Mouse (Mus musculus) erythroblast, embryonic 14.5 days (primary cell): Measurements from ENCODE around the gene Gm3233. TPM values are rescaled to one million over a fixed set of nuclear protein-coding genes. Genes with fewer than 3 reads are reported as not detected.
"Not testable (repeated sequence)": the region's sequence is repeated elsewhere in the genome, so short reads cannot be mapped to it uniquely, and the experiment has no call there.

Experiments used
- H3K27me3 ChIP-seq: 2 replicates; pipeline ENCODE4 v1.6.1; 2012; ENCODE audit warnings: inconsistent platforms; ENCODE audit not compliant: control insufficient read depth
- H3K36me3 ChIP-seq: 2 replicates; pipeline ENCODE4 v1.6.1; 2012; ENCODE audit warnings: mild to moderate bottlenecking, inconsistent platforms; ENCODE audit not compliant: control insufficient read depth
- H3K4me1 ChIP-seq: 2 replicates; pipeline ENCODE4 v1.6.1; 2012; ENCODE audit warnings: inconsistent platforms; ENCODE audit not compliant: control insufficient read depth
- H3K4me3 ChIP-seq: replicated peaks from 2 replicates; pipeline ENCODE3; 2012; ENCODE audit warnings: moderate library complexity, mild to moderate bottlenecking, inconsistent platforms
- H3K9me3 ChIP-seq: 2 replicates; pipeline ENCODE4 v1.6.1; 2012; ENCODE audit warnings: low read length, inconsistent platforms, mixed read lengths; ENCODE audit not compliant: control insufficient read depth
- GATA1 ChIP-seq: IDR thresholded peaks from 2 replicates; pipeline ENCODE4 v1.6.1; 2012; ENCODE audit warnings: low read length, inconsistent platforms, mixed read lengths
- TAL1 ChIP-seq: IDR thresholded peaks from 3 replicates; pipeline ENCODE4 v1.6.1; 2012; ENCODE audit warnings: low read length, inconsistent platforms, mixed read lengths
- polyA plus RNA-seq: library from polyadenylated mRNA; stranded (reverse); fragments of >175 nt; gene quantifications from 2 replicates; pipeline ENCODE4 v1.2.3, GENCODE M21; 2012

The Gm3233 gene
- polyA plus RNA-seq = not detected in 2 replicates

- not testable (repeated sequence) for H3K4me3 ChIP-seq, H3K36me3 ChIP-seq, H3K27me3 ChIP-seq, H3K4me1 ChIP-seq, H3K9me3 ChIP-seq
Observed at GRCm38 (mm10) chr10:77759582-77759981, at the start of gene Gm3233. Gm3233 (minus strand) TSS chr10:77759682.

- no peaks in the 10 kb centered on the region for H3K36me3 ChIP-seq
- no peaks in the 10 kb centered on the region for H3K27me3 ChIP-seq
- no peaks in the 10 kb centered on the region; the same call in 1 of the 2 replicates for H3K9me3 ChIP-seq
- no peak for TF ChIP-seq TAL1
- TF ChIP-seq GATA1 = no peak
- H3K4me1 ChIP-seq = no peaks in the 10 kb centered on the region
- H3K4me3 ChIP-seq = no peak overlapping the region
Observed at GRCm38 (mm10) chr10:77804095-77804494, 44.6 kb upstream of the Gm3233 start.

- no peaks in the 10 kb centered on the region for H3K36me3 ChIP-seq
- TF ChIP-seq GATA1 = no peak
- TF ChIP-seq TAL1 = no peak
- no peaks in the 10 kb centered on the region for H3K9me3 ChIP-seq
- H3K4me1 ChIP-seq = no peaks in the 10 kb centered on the region
- no peaks in the 10 kb centered on the region for H3K27me3 ChIP-seq
- no peak within 1 kb of the TSS for H3K4me3 ChIP-seq
Observed at GRCm38 (mm10) chr10:77798921-77799508, 39.5 kb upstream of the Gm3233 start, which contains the start of gene Gm19668. Gm19668 (minus strand) TSS chr10:77799133.

- H3K9me3 ChIP-seq, H3K27me3 ChIP-seq, H3K4me3 ChIP-seq, H3K4me1 ChIP-seq, H3K36me3 ChIP-seq: not testable (repeated sequence)
Observed at GRCm38 (mm10) chr10:77798164-77798920, 38.9 kb upstream of the Gm3233 start.

- no peaks in the 10 kb centered on the region for H3K27me3 ChIP-seq
- H3K4me1 ChIP-seq = no peaks in the 10 kb centered on the region
- no peak overlapping the region for H3K4me3 ChIP-seq
- TF ChIP-seq TAL1 (no peak), GATA1 (no peak)
- no peaks in the 10 kb centered on the region for H3K36me3 ChIP-seq
- H3K9me3 ChIP-seq = no peaks in the 10 kb centered on the region
Observed at GRCm38 (mm10) chr10:77797677-77798076, 38.2 kb upstream of the Gm3233 start.

- Histone ChIP-seq H3K4me3 (no peak within 1 kb of the TSS), H3K36me3 (no peaks in the 10 kb centered on the region), H3K9me3 (no peaks in the 10 kb centered on the region), H3K4me1 (no peaks in the 10 kb centered on the region), H3K27me3 (no peaks in the 10 kb centered on the region)
- TF ChIP-seq TAL1 (no peak), GATA1 (no peak)
Observed at GRCm38 (mm10) chr10:77794976-77795375, 35.5 kb upstream of the Gm3233 start, which contains the start of gene Gm9639. Gm9639 (minus strand) TSS chr10:77795076.

GRCm38 (mm10) chr10:77788621-77789020, 29.1 kb upstream of the Gm3233 start:
- H3K27me3 ChIP-seq = no peaks in the 10 kb centered on the region
- no peaks in the 10 kb centered on the region for H3K36me3 ChIP-seq
- H3K4me1 ChIP-seq = no peaks in the 10 kb centered on the region
- no peak overlapping the region for H3K4me3 ChIP-seq
- no peaks in the 10 kb centered on the region for H3K9me3 ChIP-seq
- TF ChIP-seq TAL1 (no peak), GATA1 (no peak)

- not testable (repeated sequence) for H3K4me3 ChIP-seq, H3K9me3 ChIP-seq, H3K4me1 ChIP-seq, H3K27me3 ChIP-seq, H3K36me3 ChIP-seq
Observed at GRCm38 (mm10) chr10:77787876-77788275, 28.4 kb upstream of the Gm3233 start, which contains the start of gene Gm7137. Gm7137 (minus strand) TSS chr10:77788200.

GRCm38 (mm10) chr10:77783396-77783795, 23.9 kb upstream of the Gm3233 start:
- not testable (repeated sequence) for H3K4me3 ChIP-seq, H3K36me3 ChIP-seq, H3K9me3 ChIP-seq, H3K4me1 ChIP-seq, H3K27me3 ChIP-seq

GRCm38 (mm10) chr10:77782442-77782841, 23.0 kb upstream of the Gm3233 start, which contains the start of gene Gm3250:
Gm3250 (minus strand) TSS chr10:77782542.
- H3K36me3 ChIP-seq, H3K9me3 ChIP-seq, H3K4me1 ChIP-seq, H3K27me3 ChIP-seq, H3K4me3 ChIP-seq: not testable (repeated sequence)

- not testable (repeated sequence) for H3K9me3 ChIP-seq, H3K36me3 ChIP-seq, H3K4me3 ChIP-seq, H3K27me3 ChIP-seq, H3K4me1 ChIP-seq
Observed at GRCm38 (mm10) chr10:77776844-77777243, 17.4 kb upstream of the Gm3233 start, which contains the start of gene Gm7138. Gm7138 (minus strand) TSS chr10:77776944.

- not testable (repeated sequence) for H3K27me3 ChIP-seq, H3K36me3 ChIP-seq, H3K4me1 ChIP-seq, H3K9me3 ChIP-seq, H3K4me3 ChIP-seq
Observed at GRCm38 (mm10) chr10:77772142-77772541, 12.7 kb upstream of the Gm3233 start.

GRCm38 (mm10) chr10:77771225-77771624, 11.7 kb upstream of the Gm3233 start, which contains the start of gene Gm3238:
Gm3238 (minus strand) TSS chr10:77771325.
- not testable (repeated sequence) for H3K36me3 ChIP-seq, H3K27me3 ChIP-seq, H3K4me1 ChIP-seq, H3K9me3 ChIP-seq, H3K4me3 ChIP-seq
